In genomic region chr12:90733721-90734120, GRCm38 (mm10) we compare ENCODE assay signal across 17 mouse cellular contexts. TPM values are rescaled to one million over a fixed set of nuclear protein-coding genes. Genes with fewer than 3 reads are reported as not detected.
DNase-seq lines count a peak whose midpoint lies in the region; TF ChIP-seq lines count a peak whose summit lies in the region.
"Had no signal": no experiment of that assay in that cellular context is flagged by ENCODE, and none has a peak within 500 bp of the region (broad histone marks: within the 10 kb centered on the region; RNA-seq: fewer than 3 reads in every experiment).

No protein-coding gene starts in this region.

- no peak for TF ChIP-seq CTCF in layer of hippocampus, adult 2 months (conservative IDR thresholded peaks at IDR 0.05)

- peak overlapping the region; percentile 46; the same call in 1 of the 2 replicates for H3K4me3 ChIP-seq in layer of hippocampus, adult 2 months
- no peak overlapping the region for H3K4me3 ChIP-seq in embryonic facial prominence, embryonic 10.5 days
- H3K4me3 ChIP-seq: gastrocnemius, adult 2 months; hindbrain, embryonic 12.5 days; hindbrain, embryonic 15.5 days had no signal

- no peaks in the 10 kb centered on the region for H3K36me3 ChIP-seq in embryonic facial prominence, embryonic 10.5 days (replicated peaks)
- H3K36me3 ChIP-seq: hindbrain, embryonic 12.5 days; hindbrain, embryonic 15.5 days had no signal

- H3K9me3 ChIP-seq in embryonic facial prominence, embryonic 10.5 days: no peaks in the 10 kb centered on the region
- H3K9me3 ChIP-seq: hindbrain, embryonic 12.5 days; hindbrain, embryonic 15.5 days had no signal

- peak overlapping the region; percentile 85 for H3K27ac ChIP-seq in layer of hippocampus, adult 2 months
- no peak overlapping the region for H3K27ac ChIP-seq in embryonic facial prominence, embryonic 10.5 days (replicated peaks)
- H3K27ac ChIP-seq: gastrocnemius, adult 2 months; hindbrain, embryonic 12.5 days; hindbrain, embryonic 15.5 days had no signal

- 85% methylated on average over 6 of the region's 6 CpGs for WGBS in embryonic facial prominence, embryonic 10.5 days

- peak in 1 of 2 experiments; percentile 11 for DNase-seq in layer of hippocampus, adult 2 months (ENCODE audit: low spot score in 2 of 2)
- no peak for DNase-seq in layer of hippocampus, postnatal 36 days
- DNase-seq in Muller cell, postnatal 12 days (ENCODE audit: inconsistent ontology term): peak; percentile 84
- DNase-seq in brain, adult 2 months (ENCODE audit: low read depth, low spot score): peak; percentile 19
- no peak for DNase-seq in embryonic facial prominence, embryonic 10.5 days (ENCODE audit: low spot score)
- no peak for DNase-seq in cerebellum, postnatal 4 days (ENCODE audit: low spot score in 2 of 2)
- DNase-seq: adrenal gland, adult 2 months; adrenal gland, postnatal 14 days; cerebellum, adult 18-20 months; cerebellum, adult 9-10 months; cerebellum, postnatal 14 days; embryo, embryonic 11 days; gastrocnemius, adult 2 months; gastrocnemius, postnatal 14 days; heart, adult 11 months had no signal

- H3K4me1 ChIP-seq in embryonic facial prominence, embryonic 10.5 days: peaks cover 11% of the 10 kb centered on the region
- H3K4me1 ChIP-seq: hindbrain, embryonic 12.5 days; hindbrain, embryonic 15.5 days had no signal

- H3K27me3 ChIP-seq in embryonic facial prominence, embryonic 10.5 days (replicated peaks; ENCODE audit: low read depth, poor library complexity, severe bottlenecking): no peaks in the 10 kb centered on the region; the same call in 1 of the 2 replicates
- H3K27me3 ChIP-seq: hindbrain, embryonic 12.5 days had no signal

RNA-seq across cellular contexts. Expression of gene Dio2, which starts 4.5 kb away (rescaled TPM):
- 10 to 100 TPM; 44.7 to 45.7 TPM for total RNA-seq in layer of hippocampus, adult 2 months (2021)
- 10 to 100 TPM; 47.8 to 57.8 TPM for total RNA-seq in layer of hippocampus, postnatal 36 days (2021)
- 0.21 and 0.45 TPM in 2 replicates for polyA plus RNA-seq in embryonic facial prominence, embryonic 10.5 days (2016; fragmentation: Nextera tagmentation; extraction: Ambion mirVana)

Comparison
In these comparisons a context has a peak if more than half of its experiments do, and no peak if none do; other contexts are left out.
1. DNase-seq: peak in Muller cell, postnatal 12 days (single experiment) and brain, adult 2 months (single experiment); none in layer of hippocampus, postnatal 36 days (0 of 2), embryonic facial prominence, embryonic 10.5 days (single experiment) and cerebellum, postnatal 4 days (0 of 2).